Mouse (Mus musculus) urinary bladder, adult 2 months (tissue): Measurements from ENCODE around the gene Aamp. TPM values are rescaled to one million over a fixed set of nuclear protein-coding genes. Genes with fewer than 3 reads are reported as not detected.

Experiments used
- DNase-seq: peaks from one replicate; pipeline ENCODE4 v3.0.0; 2022; ENCODE audit warnings: low spot score
- polyA plus RNA-seq: library from polyadenylated mRNA; depleted of rRNA; stranded (reverse); fragments of >200 nt; gene quantifications from 2 replicates; pipeline ENCODE4 v1.2.3, GENCODE M21; 2012

The Aamp gene
- polyA plus RNA-seq, 1 experiment: 137 TPM

- no peak for DNase-seq
These were observed 2.7 kb downstream of the Aamp start for GRCm38 (mm10) chr1:74281886-74282285.

- no peak for DNase-seq
These were observed 3.2 kb downstream of the Aamp start for GRCm38 (mm10) chr1:74281372-74281771.

GRCm38 (mm10) chr1:74280591-74281325, 3.8 kb downstream of the Aamp start:
- no peak for DNase-seq

GRCm38 (mm10) chr1:74278988-74279387, 5.5 kb downstream of the Aamp start:
- DNase-seq: no peak

- no peak for DNase-seq
These were observed 6.0 kb downstream of the Aamp start, which contains the start of gene Gpbar1 for GRCm38 (mm10) chr1:74278538-74278937. TSS of gene Gpbar1 (plus strand) at chr1:74278550.

GRCm38 (mm10) chr1:74277883-74278537, 6.5 kb downstream of the Aamp start:
- DNase-seq: no peak

- no peak for DNase-seq
These were observed 7.5 kb downstream of the Aamp start for GRCm38 (mm10) chr1:74277041-74277440.

- no peak for DNase-seq
These were observed 9.5 kb downstream of the Aamp start for GRCm38 (mm10) chr1:74275015-74275414.

- no peak for DNase-seq
These were observed 12.9 kb downstream of the Aamp start for GRCm38 (mm10) chr1:74271659-74272058.

- DNase-seq: no peak
These were observed 15.8 kb downstream of the Aamp start for GRCm38 (mm10) chr1:74268750-74269149.

GRCm38 (mm10) chr1:74262510-74262909, 22.0 kb downstream of the Aamp start:
- no peak for DNase-seq

GRCm38 (mm10) chr1:74256782-74257181, 27.8 kb downstream of the Aamp start:
- no peak for DNase-seq

- no peak for DNase-seq
These were observed 28.7 kb downstream of the Aamp start for GRCm38 (mm10) chr1:74255704-74256345.

GRCm38 (mm10) chr1:74250096-74250495, 34.4 kb downstream of the Aamp start:
- DNase-seq: no peak

- DNase-seq: no peak
These were observed 35.1 kb downstream of the Aamp start for GRCm38 (mm10) chr1:74249331-74249980.

GRCm38 (mm10) chr1:74248799-74249198, 35.7 kb downstream of the Aamp start:
- no peak for DNase-seq

GRCm38 (mm10) chr1:74245525-74245924, 39.0 kb downstream of the Aamp start:
- no peak for DNase-seq

GRCm38 (mm10) chr1:74240832-74241231, 43.7 kb downstream of the Aamp start:
- DNase-seq: no peak

GRCm38 (mm10) chr1:74240311-74240710, 44.2 kb downstream of the Aamp start:
- DNase-seq: no peak

GRCm38 (mm10) chr1:74239618-74240017, 44.9 kb downstream of the Aamp start:
- DNase-seq: no peak

- DNase-seq: no peak
These were observed 45.4 kb downstream of the Aamp start for GRCm38 (mm10) chr1:74239162-74239561.

GRCm38 (mm10) chr1:74238136-74238535, 46.4 kb downstream of the Aamp start:
- no peak for DNase-seq
